Mouse (Mus musculus) gastrocnemius, postnatal 14 days (tissue): Measurements from ENCODE around the gene Styk1. TPM values are rescaled to one million over a fixed set of nuclear protein-coding genes. Genes with fewer than 3 reads are reported as not detected.
"Not testable (repeated sequence)": the region's sequence is repeated elsewhere in the genome, so short reads cannot be mapped to it uniquely, and the experiment has no call there.

ENCODE experiments used
- DNase-seq: peaks from one replicate; pipeline ENCODE4 v3.0.0; 2021; ENCODE audit warnings: mixed read lengths
- intact Hi-C: fragments of 180-260 bp; cut with DNase I; formaldehyde crosslinking; loops from one replicate; pipeline ENCODE4 v1.15.1; 2025; ENCODE audit warnings: low total_unique reads
- total RNA-seq, 2 experiments: library from RNA; stranded (reverse); gene quantifications; 2 replicates each; pipeline ENCODE4 v1.2.3; 2021

Gene Styk1
- total RNA-seq, 2 experiments from 2014 or later: 0.41 to 0.80 TPM

DNA sequence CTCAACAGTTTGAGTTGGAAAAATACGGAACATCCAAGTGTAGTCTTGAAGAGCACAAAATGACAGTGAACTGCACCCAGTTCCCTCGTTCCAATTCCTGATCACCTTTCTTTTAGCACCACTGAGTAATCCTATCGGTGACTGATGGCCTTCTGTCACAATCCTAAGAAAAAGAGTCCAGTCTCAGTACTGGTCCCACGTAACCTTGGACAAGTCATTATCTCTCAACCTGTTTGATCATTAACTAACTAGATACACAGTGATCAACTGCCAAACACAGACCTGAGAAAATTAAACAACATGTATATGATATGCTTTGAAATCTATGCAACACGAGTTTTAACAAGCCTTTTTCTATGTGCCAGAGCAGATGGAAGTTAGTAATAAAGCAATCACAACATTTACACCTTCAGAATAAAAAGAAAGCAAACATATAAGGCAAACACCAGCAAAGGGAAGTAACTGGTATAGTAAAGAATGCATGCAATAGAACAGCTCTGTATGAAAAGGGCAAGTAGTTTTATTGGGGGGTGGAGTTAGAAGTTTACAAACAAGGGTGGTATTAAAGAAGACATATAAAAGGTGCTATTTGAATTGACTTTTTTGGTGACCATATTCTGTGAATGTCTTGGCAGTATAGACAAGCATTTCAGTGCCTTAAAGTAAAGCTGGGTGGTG lies 58.8 kb downstream of the Styk1 start:
- intact Hi-C loops: no loop called here
- no peak for DNase-seq

DNA sequence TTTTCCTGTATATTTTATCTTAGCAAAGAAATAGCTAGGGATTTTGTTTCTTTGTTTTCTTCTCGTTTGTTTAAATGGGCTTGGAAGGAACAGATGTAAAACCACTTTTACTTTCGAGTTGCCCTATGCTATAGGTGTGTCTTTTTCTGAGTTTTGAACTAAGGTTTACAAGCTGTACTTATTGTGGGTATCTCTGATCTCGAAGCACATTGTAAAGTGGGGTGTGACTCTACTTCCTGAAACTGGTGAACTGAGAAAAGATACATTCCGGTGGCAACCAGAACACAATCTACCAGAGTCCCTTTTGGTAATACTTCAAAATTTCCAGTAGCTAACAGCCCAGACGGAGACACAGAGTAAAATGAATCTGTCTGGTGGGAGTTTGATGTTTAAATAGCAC lies 59.5 kb downstream of the Styk1 start:
- intact Hi-C loops: no loop called here
- no peak for DNase-seq

DNA sequence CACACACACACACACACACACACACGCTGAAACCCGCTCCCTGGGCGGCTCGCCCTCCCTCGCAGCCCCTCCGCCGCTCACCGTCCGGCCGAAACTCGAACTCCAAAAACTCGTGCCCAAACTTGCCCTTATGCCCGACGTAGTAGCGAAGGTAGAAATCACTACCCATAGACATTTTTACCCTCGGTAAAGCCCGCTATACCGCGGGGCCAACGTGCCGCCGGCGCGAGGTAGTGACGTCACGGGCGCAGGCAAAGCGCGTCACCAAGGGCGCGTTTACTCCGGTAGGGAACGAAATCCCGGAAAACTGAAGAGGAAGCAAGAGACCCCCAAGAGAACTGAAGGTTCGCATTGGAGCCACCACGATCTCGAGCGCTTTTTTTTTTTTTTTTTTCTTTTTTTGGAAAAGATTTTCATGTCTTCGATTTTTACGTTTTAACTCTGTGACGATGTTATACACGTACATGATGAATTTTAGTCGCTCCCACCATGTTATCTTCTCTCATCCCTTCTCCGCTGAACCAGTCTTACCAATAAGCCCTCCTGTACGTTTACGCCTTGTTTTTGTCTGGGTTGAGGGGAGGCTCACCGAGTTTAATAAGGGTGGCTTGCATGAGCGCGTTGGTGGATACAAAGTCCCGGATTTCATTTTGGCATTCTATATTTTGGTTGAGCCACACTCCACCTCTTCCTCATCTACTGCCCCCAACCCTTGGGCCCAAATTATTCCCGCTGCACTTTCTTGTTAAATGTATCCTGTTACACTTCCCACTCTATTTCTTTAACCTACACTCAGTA lies 60.2 kb downstream of the Styk1 start, which contains the start of gene Magohb:
Magohb (minus strand) TSS at position 254 of the 798 bp plus-strand sequence.
- intact Hi-C loops: no loop called here
- peak; percentile 77 for DNase-seq

DNA sequence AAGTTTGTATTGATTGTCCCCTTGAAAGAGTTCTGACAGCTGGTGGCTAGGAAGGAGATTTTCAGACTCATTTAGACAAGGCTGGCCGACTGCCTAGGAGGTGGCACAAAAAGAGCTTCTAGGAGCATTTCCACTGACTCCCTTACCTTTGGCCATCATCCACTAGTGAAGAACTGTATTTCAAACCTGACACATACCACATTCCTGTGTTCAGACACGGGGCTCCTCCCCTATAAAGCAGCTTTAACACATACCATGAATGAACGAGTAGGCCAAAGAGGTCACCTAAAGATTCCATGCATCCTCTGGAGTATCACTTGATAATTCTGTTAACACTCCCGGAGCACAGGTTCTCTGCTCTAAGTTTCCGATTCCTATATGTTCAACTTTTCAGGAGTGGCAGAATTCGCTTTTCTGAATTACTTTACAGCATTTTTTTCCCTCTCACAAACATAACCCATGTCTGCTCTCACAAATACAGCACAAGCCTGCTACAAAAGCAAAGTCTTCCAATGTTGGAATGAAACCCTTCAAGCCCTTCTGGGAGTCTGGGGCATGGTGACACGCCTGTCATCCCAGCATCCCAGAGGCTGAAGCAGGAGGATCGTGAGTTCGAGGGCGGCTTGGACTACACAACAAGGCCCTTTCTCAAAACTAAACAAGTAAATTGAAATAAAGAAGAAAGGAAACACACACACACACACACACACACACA lies 61.0 kb downstream of the Styk1 start:
- DNase-seq: no peak
- intact Hi-C loops: no loop called here

DNA sequence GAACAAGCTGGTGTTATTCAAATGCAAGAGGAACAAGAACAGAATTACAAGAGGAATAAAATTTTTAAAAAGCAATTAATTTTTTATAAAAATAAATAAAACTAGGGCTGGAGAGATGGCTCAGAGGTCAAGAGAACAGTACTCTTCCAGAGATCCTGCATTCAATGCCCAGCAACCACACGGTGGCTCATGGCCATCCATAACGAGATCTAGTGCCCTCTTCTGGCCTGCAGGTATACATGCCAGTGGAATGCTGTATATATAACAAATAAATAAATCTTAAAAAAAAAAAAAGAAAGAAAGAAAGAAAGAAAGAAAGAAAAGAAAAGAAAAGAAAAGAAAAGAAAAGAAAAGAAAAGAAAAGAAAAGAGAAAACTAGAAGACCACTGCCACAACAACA lies 63.0 kb downstream of the Styk1 start:
- DNase-seq: peak; percentile 7
- intact Hi-C loops: no loop called here

DNA sequence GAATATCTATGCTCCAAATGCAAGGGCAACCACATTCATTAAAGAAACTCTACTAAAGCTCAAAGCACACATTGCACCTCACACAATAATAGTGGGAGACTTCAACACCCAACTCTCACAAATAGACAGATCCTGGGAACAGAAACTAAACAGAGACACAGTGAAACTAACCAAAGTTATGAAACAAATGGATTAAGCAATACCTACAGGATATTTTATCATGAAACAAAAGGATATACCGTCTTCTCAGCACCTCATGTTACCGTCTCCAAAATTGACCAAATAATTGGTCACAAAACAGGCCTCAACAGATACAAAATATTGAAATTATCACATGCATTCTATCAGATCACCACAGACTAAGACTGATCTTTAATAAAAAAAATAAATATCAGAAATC lies 75.2 kb downstream of the Styk1 start:
- intact Hi-C loops, DNase-seq: not testable (repeated sequence)

DNA sequence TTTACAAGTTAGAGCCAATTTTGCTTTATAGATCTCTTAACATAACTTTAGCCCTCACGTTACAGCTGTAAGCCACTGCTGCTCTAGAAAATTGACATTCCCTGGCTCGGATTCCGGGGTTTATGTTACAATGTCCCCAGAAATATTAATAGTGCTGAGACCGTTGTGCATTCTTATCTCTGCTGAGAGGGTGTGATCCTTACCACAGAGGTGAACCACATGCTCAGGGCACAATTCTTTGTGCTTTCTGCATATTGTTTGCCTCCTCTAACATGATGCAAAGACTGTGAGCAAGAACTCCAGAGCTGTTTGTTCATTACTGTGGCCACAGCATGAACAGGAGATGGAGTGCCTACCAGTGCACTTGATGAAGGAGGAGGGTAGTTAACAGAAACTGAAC lies 76.7 kb downstream of the Styk1 start:
- intact Hi-C loops: no loop called here

DNA sequence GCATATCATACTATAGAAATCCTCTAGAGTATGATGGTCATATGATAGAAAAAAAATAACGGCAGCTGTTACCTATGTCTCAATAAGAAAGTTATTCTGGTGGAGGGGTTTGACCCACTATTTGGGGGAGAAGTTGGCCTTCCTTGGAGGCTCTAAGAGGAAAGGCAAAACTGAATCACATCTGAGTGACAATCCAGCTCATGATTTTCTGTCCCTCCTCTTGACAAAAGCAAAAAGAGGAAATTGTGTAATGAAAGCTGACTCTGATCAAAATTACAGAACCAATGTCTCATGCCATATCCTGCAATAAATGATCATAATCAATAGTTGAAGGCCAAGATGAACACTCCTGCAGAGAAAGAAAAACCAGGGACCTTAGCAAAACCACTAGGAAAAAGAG lies 81.1 kb downstream of the Styk1 start:
- no peak for DNase-seq
- intact Hi-C loops: no loop called here

More for the DNA sequence above, 76.7 kb downstream of the Styk1 start:
- DNase-seq: no peak

DNA sequence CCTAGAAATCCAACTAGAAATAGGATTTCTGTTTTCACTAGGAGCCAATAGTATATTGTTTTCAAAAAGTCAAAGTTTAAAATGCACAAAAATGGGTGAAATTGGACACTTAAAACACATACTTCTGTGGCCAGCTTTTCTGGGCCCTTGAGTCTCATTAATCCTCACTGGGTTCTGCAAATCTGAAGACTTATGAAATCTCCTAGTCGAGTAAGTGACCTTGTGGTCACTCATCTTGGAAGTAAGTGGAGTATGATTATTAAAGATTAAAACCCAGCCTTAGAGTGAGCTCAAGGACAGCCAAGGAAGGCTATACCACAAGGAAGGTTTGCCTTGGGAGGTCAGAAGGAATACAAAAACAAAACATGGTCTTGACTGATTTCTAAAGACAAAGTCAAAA lies 83.1 kb downstream of the Styk1 start:
- intact Hi-C loops: no loop called here
- no peak for DNase-seq

DNA sequence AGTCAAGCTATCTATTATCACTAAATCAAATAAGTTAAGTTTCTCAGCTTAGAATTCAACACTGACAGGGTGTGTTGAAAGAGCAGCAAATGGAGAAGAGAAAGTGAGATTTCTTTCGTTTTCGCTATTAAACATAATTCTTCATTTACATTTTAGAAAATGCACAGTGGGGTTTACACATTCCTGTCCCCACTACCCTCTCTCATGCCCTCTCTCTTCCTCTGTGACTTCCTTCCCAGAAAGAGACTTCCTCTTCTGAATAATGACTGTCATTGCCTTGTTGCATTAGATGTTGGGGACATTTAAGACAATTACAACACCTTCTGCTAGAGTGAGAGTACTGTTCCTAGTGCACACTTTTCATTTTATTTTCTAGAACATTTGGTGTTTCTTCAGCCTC lies 83.8 kb downstream of the Styk1 start:
- intact Hi-C loops: no loop called here
- no peak for DNase-seq

DNA sequence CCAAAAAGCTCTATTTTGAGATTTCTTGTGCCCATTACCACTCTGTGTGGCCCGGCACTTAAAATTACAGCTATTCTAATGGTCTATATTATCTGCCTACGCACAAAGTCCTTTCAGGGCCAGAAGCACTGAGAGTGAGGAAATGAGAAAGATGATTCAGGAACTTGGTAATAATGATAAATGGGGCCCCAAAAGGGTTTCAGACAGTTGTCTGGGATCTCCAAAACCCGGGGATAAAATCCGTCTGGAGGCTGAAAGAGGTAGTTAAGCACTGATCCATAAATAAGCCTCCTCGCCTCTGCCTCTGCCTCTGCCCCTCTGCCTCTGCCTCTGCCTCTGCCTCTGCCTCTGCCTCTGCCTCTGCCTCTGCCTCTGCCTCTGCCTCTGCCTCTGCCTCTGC lies 89.2 kb downstream of the Styk1 start:
- DNase-seq: no peak
- intact Hi-C loops: no loop called here

DNA sequence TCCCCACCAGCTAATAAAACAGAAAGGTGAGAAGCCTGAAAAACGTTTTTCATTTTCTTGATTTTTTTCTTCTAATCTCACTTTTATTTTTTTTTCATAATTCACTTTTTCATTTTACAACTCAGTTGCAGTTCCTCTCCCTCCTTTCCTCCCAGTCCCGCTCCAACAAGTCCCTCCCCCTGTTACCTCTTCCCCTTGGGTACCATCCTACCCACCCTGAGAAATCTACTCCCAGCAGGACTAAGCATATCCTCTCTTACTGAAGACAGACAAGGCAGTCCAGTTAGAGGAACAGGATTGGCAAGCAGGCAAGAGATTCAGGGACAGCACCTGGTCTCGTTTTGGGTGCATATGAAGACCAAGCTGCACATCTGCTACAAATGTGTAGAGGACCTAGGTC lies 90.6 kb downstream of the Styk1 start:
- intact Hi-C loops: no loop called here
- no peak for DNase-seq

DNA sequence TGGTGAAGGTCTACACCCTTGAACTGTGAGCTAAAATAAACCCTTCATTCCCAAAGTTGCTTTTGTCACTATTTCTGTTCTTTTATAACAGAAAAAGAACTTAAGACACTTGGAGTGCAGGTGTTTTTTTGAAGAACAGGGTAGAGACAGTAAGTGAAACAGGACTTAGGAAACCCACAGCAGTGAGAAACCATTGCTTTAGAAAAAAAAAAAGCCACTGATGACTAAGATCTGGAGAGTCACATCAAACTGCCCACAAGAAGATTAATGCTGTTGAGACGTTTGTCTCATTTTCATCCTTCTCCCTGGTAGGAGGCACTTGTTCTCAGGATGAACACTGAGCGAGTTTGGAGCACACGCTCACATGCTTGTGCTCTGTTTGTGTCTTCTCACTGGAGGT lies 91.4 kb downstream of the Styk1 start:
- no peak for DNase-seq
- intact Hi-C loops: no loop called here

Other genes with a start within 250 kb of the Styk1 start
- gene Klra2, start 106.2 kb downstream of the Styk1 start, total RNA-seq: not detected
- 1 to 10 TPM; 4.6 to 7.9 TPM for gene Magohb, start 60.4 kb downstream of the Styk1 start, total RNA-seq
- gene Ybx3, start 34.9 kb upstream of the Styk1 start, total RNA-seq: 100 to 1,000 TPM; 779 to 828 TPM
- gene 5430401F13Rik, start 132.8 kb upstream of the Styk1 start, total RNA-seq: not detected
- not detected for gene Gm6619, start 132.8 kb upstream of the Styk1 start, total RNA-seq